Mouse (Mus musculus): ENCODE data around the gene Trip4.

Gene Trip4

GRCm38 (mm10) chr9:65908394-65909300, at the start of gene Trip4, which contains the start of gene Csnk1g1:
Trip4 (minus strand) TSS chr9:65908794.
Csnk1g1 (plus strand) TSS chr9:65908924.
- DNase-seq (ENCODE audit: low spot score), result peak; percentile 94

GRCm38 (mm10) chr9:65951082-65951587, 42.5 kb upstream of the Trip4 start:
- peak; percentile 40 for DNase-seq (ENCODE audit: low spot score)

DNA sequence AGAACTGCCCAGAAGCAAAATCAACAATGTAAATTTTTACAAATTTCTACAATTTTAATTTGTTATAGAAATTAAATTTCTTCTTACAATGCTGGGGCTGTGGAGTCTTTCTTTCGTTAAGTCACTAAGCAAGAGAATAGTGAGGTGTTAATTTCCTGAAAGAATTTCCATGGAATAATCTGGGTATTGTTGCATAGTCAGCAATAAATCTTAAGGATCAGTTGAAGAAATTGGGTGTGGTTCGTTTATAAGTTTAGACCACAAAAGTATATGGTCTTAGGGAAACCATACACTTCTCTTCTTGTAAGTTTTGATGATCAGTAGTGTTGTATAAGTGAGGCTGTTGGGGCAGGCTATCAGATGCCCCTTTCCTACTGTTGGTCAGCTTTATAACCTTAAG, 29.0 kb upstream of the Trip4 start:
- DNase-seq (ENCODE audit: low spot score), result no peak

DNA sequence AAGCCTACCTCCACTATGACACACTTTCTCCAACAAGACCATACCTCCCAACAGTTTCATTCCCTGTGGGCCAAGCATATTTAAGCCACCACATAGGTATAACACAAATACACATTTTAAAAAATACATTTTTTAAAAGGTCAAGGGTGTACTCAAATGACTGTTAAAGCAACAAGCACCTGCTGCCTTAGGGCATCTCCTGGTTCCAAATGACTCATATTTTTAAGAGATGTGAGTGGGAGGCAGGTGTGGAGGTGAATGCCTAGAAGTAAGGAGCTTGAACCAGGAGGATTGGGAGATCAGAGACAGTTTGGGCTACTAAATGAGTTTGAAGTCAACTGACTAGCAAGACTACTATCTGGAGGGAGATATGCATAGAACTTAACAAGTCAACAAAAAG, 21.2 kb upstream of the Trip4 start:
- no peak for DNase-seq (ENCODE audit: low spot score)

- DNase-seq (ENCODE audit: low spot score), result no peak
Observed at GRCm38 (mm10) chr9:65928456-65928855, 19.9 kb upstream of the Trip4 start.

GRCm38 (mm10) chr9:65917015-65917414, 8.4 kb upstream of the Trip4 start:
- no peak for DNase-seq (ENCODE audit: low spot score)

DNA sequence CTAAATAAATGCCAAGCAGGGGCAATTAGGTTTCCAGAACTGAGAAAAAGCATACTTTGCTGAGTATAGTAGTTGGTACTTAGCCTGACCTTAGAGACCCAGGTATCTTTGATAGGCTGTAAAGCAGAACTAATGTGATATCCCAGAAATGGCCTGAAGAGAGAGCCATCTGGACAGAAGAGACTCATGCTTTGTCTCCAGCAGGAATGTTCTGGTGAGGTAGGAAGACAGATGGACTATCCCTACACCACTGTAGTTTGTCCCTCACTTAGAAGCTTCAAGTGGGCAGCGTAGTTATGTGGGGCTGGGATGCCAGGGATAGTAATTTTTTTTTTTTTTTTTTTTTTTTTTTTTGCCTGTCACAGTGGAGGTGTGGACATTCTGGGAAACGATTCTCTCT, 5.4 kb upstream of the Trip4 start:
- DNase-seq (ENCODE audit: low spot score), result no peak

GRCm38 (mm10) chr9:65909837-65910236, 1.2 kb upstream of the Trip4 start:
- no peak for DNase-seq (ENCODE audit: low spot score)

DNA sequence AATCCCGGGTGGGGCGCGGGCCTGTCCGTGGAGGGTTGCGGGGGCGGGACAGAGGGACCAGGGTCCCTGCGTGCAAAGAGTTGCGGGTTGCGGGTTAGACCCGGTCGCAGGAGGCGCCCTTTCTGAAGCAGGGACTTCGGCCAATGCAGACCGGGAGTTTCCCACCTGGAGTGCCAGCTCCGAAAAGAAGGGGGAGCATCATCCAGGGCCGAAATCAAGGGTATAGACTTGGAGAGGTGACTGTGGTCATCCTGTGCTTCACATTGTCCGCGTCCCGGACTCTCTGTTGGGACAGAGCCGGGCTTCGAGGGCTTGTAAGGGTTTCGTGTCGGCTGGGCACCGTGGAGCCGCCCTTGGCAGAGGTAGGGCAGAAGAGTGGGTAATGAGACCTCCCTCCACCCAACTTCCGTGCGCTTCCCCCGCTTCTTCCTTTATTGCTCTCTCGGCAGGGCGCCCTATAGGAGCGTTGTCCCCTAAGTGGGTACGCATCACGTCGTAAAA, 757 bp upstream of the Trip4 start:
- peak; percentile 84 for DNase-seq (ENCODE audit: low spot score)

GRCm38 (mm10) chr9:65903419-65903818, 5.2 kb downstream of the Trip4 start:
- no peak for DNase-seq (ENCODE audit: low spot score)

DNA sequence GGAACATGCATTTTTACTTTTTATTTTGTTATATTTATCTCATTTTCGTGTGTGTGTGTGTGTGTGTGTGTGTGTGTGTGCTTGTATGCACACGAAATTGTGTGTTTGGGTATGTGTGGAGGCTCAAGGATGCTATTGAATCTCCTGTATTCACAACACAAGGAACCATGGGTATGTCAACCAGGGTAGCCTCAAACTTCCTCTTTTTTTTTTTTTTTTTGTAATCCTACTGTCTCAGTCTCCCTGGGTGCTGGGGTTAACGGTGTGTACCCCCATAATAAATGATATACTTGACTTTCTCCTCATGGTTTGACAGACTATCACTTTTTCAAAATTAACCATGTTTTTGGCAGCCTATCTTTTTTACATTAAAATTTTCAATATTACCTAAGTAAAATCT, 5.7 kb downstream of the Trip4 start:
- DNase-seq (ENCODE audit: low spot score), result no peak

GRCm38 (mm10) chr9:65896977-65897376, 11.6 kb downstream of the Trip4 start:
- DNase-seq (ENCODE audit: low spot score), result no peak

- DNase-seq (ENCODE audit: low spot score), result no peak
Observed at GRCm38 (mm10) chr9:65891126-65891525, 17.5 kb downstream of the Trip4 start.

- DNase-seq (ENCODE audit: low spot score), result peak; percentile 64
Observed at GRCm38 (mm10) chr9:65890143-65890628, 18.4 kb downstream of the Trip4 start, which contains the start of gene Pclaf. Pclaf (plus strand) TSS chr9:65890237.

DNA sequence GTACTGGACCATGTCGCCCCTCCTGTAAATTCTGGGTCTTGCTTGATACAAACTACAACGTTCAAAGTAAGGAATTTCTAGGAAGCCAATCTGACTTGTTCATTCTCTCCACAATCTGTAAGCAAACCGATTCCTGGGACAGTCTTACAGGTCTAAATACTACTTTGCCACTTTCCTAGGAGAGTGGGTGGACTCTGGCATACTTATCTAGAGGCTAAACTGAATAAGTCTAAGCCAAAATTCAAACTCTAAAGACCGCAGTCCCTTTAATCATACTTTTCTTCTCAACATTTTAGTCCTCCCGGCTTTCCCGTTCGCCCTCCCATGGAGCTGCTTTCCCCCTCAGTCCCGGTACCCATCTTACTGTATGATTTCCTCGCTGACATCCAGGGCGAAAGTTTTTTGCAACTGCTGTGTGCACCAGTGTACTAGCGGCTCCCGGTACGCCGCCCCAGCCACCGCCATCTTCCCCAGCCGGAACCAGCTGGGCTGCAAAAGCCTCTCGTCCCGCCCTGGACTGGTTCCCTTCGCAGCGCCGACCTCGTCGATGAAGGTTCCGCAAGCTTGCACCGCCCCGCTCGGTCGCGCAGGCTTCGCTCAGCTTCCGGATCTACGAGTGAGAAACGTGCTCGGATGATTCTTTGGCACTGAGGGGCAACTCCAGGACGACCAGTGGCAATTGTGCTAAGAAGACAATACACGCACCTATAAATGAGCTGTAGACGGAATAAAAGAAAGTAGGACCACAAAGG, 23.9 kb downstream of the Trip4 start:
- peak; percentile 92 for DNase-seq (ENCODE audit: low spot score)

DNA sequence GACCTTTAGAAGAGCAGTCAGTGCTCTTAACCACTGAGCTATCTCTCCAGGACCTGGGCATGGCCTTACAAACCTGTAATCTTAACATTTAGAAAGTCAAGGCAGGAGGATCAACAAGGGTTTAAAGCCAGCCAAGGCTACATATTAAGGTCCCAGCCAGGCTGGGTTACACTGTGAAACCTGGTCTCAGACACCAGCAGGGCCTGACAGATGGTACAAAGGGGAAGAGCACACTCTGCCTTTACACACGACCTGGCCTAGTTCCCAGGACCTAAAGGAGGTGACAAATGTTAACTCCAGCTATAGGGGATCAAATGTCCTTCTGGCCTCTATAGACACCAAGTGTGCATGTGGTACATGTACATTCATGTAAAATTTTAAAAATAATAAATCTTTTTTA, 48.9 kb downstream of the Trip4 start:
- no peak for DNase-seq (ENCODE audit: low spot score)

DNA sequence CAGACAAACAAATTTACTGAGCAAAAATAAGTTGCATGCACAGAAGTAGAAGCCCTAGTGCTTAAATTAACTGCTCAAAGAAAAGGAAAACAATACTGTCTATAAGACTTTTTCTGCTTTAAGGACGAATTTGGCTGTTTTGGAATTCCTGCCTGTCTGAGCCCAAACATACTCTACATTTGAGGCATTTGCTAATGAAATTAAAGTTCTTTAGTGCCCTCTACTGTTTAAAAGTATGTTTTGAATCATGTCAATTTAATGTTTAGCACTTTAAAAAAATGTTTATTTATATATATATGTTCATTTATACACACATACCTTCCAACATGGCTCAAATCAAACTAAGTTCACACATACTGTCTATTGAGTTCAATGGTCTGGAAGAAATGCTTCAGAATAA, 58.4 kb downstream of the Trip4 start:
- no peak for DNase-seq (ENCODE audit: low spot score)

- DNase-seq (ENCODE audit: low spot score), result no peak
Observed at GRCm38 (mm10) chr9:65848154-65848553, 60.4 kb downstream of the Trip4 start.

GRCm38 (mm10) chr9:65844421-65845165, 64.0 kb downstream of the Trip4 start:
- DNase-seq (ENCODE audit: low spot score), result peak; percentile 56

DNA sequence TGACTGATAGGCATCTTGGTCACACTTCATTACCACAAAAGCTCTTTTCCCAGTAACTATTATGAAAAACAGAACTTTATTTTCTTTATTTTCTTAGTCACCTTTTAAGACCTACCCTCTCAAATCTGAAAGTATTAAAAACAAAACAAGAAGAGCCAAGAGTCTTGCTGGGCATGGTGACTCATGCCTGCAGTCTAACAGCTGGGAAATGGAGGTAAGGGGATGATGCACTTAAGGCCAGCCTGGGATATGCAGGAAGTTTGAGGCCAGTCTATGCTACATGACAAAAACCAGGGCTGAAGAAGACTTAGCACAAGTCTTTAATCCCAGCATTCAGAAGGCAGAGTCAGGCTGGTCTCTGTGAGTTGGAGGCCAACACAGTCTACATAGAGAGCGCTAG, 68.8 kb downstream of the Trip4 start:
- DNase-seq (ENCODE audit: low spot score), result no peak

- no peak for DNase-seq (ENCODE audit: low spot score)
Observed at GRCm38 (mm10) chr9:65836916-65837315, 71.7 kb downstream of the Trip4 start.
